Mouse (Mus musculus): ENCODE measurements around the gene Fbn1. TPM values are rescaled to one million over a fixed set of nuclear protein-coding genes. Genes with fewer than 3 reads are reported as not detected.

The Fbn1 gene
- polyA plus RNA-seq, 1 experiment from 2014 or later: 18.6 TPM

GRCm38 (mm10) chr2:125319651-125320050 lies 188.1 kb downstream of the Fbn1 start:
- Histone ChIP-seq H3K27me3 (no peaks in the 10 kb centered on the region), H3K9ac (no peak overlapping the region), H3K4me3 (no peak overlapping the region), H3K4me2 (replicated peaks) (no peak overlapping the region), H3K36me3 (peaks cover 78% of the 10 kb centered on the region), H3K9me3 (no peaks in the 10 kb centered on the region), H3K27ac (no peak overlapping the region), H3K4me1 (no peaks in the 10 kb centered on the region)
- ATAC-seq (ENCODE audit: low FRiP score, low read depth): no peak
- WGBS: 88% methylated on average over 8 of the region's 8 CpGs

- ATAC-seq (ENCODE audit: low FRiP score, low read depth): no peak
- 82% methylated on average over 5 of the region's 5 CpGs for WGBS
- Histone ChIP-seq H3K9ac (no peak overlapping the region), H3K27ac (no peak overlapping the region), H3K27me3 (no peaks in the 10 kb centered on the region), H3K4me1 (no peaks in the 10 kb centered on the region), H3K9me3 (no peaks in the 10 kb centered on the region), H3K4me3 (no peak overlapping the region), H3K36me3 (peaks cover 86% of the 10 kb centered on the region), H3K4me2 (replicated peaks) (no peak overlapping the region)
Observed at GRCm38 (mm10) chr2:125318371-125319061, 189.3 kb downstream of the Fbn1 start.

- no peak overlapping the region for H3K9ac ChIP-seq
- H3K9me3 ChIP-seq: no peaks in the 10 kb centered on the region
- ATAC-seq (ENCODE audit: low FRiP score, low read depth): no peak
- no peaks in the 10 kb centered on the region for H3K27me3 ChIP-seq
- no peak overlapping the region for H3K4me3 ChIP-seq
- H3K4me1 ChIP-seq: no peaks in the 10 kb centered on the region
- peaks cover 82% of the 10 kb centered on the region for H3K36me3 ChIP-seq
- H3K27ac ChIP-seq: no peak overlapping the region
- 80% methylated on average over 3 of the region's 3 CpGs for WGBS
- no peak overlapping the region for H3K4me2 ChIP-seq (replicated peaks)
Observed at GRCm38 (mm10) chr2:125315203-125315602, 192.6 kb downstream of the Fbn1 start.

GRCm38 (mm10) chr2:125314169-125314925 lies 193.4 kb downstream of the Fbn1 start:
- 86% methylated on average over 16 of the region's 16 CpGs for WGBS
- Histone ChIP-seq H3K4me2 (replicated peaks) (no peak overlapping the region), H3K27me3 (no peaks in the 10 kb centered on the region), H3K4me3 (no peak overlapping the region), H3K36me3 (peaks cover 86% of the 10 kb centered on the region), H3K9me3 (no peaks in the 10 kb centered on the region), H3K9ac (no peak overlapping the region), H3K4me1 (no peaks in the 10 kb centered on the region), H3K27ac (no peak overlapping the region)
- ATAC-seq (ENCODE audit: low FRiP score, low read depth): no peak

- no peaks in the 10 kb centered on the region for H3K4me1 ChIP-seq
- ATAC-seq (ENCODE audit: low FRiP score, low read depth): no peak
- WGBS: 87% methylated on average over 10 of the region's 10 CpGs
- no peak overlapping the region for H3K4me2 ChIP-seq (replicated peaks)
- no peaks in the 10 kb centered on the region for H3K27me3 ChIP-seq
- H3K27ac ChIP-seq: no peak overlapping the region
- no peaks in the 10 kb centered on the region for H3K9me3 ChIP-seq
- no peak overlapping the region for H3K9ac ChIP-seq
- H3K36me3 ChIP-seq: peaks cover 90% of the 10 kb centered on the region
- H3K4me3 ChIP-seq: no peak overlapping the region
Observed at GRCm38 (mm10) chr2:125309710-125310109, 198.1 kb downstream of the Fbn1 start.

GRCm38 (mm10) chr2:125305671-125306070 lies 202.1 kb downstream of the Fbn1 start:
- Histone ChIP-seq H3K4me3 (no peak overlapping the region), H3K9me3 (no peaks in the 10 kb centered on the region), H3K27ac (no peak overlapping the region), H3K27me3 (no peaks in the 10 kb centered on the region), H3K4me2 (replicated peaks) (no peak overlapping the region), H3K4me1 (peaks cover 13% of the 10 kb centered on the region), H3K9ac (no peak overlapping the region), H3K36me3 (peaks cover 93% of the 10 kb centered on the region)
- ATAC-seq (ENCODE audit: low FRiP score, low read depth): no peak
- 88% methylated on average over 3 of the region's 3 CpGs for WGBS

- H3K9ac ChIP-seq: no peak overlapping the region
- no peaks in the 10 kb centered on the region for H3K27me3 ChIP-seq
- H3K27ac ChIP-seq: no peak overlapping the region
- 85% methylated on average over 3 of the region's 3 CpGs for WGBS
- H3K4me2 ChIP-seq (replicated peaks): no peak overlapping the region
- no peak overlapping the region for H3K4me3 ChIP-seq
- no peak for ATAC-seq (ENCODE audit: low FRiP score, low read depth)
- no peaks in the 10 kb centered on the region for H3K9me3 ChIP-seq
- H3K4me1 ChIP-seq: peaks cover 13% of the 10 kb centered on the region
- peaks cover 88% of the 10 kb centered on the region for H3K36me3 ChIP-seq
Observed at GRCm38 (mm10) chr2:125304746-125305145, 203.0 kb downstream of the Fbn1 start.

- no peak for ATAC-seq (ENCODE audit: low FRiP score, low read depth)
- Histone ChIP-seq H3K27me3 (no peaks in the 10 kb centered on the region), H3K4me1 (peaks cover 13% of the 10 kb centered on the region), H3K9ac (no peak overlapping the region), H3K4me2 (replicated peaks) (no peak overlapping the region), H3K9me3 (no peaks in the 10 kb centered on the region), H3K27ac (no peak overlapping the region), H3K36me3 (peaks cover 79% of the 10 kb centered on the region), H3K4me3 (no peak overlapping the region)
- 84% methylated on average over 5 of the region's 5 CpGs for WGBS
Observed at GRCm38 (mm10) chr2:125303764-125304384, 203.9 kb downstream of the Fbn1 start.

GRCm38 (mm10) chr2:125302625-125302924 lies 205.2 kb downstream of the Fbn1 start:
- no peaks in the 10 kb centered on the region for H3K27me3 ChIP-seq
- H3K9ac ChIP-seq: no peak overlapping the region
- 66% methylated on average over 8 of the region's 8 CpGs for WGBS
- no peaks in the 10 kb centered on the region for H3K9me3 ChIP-seq
- H3K36me3 ChIP-seq: peaks cover 67% of the 10 kb centered on the region
- no peak overlapping the region for H3K4me3 ChIP-seq
- no peak overlapping the region for H3K4me2 ChIP-seq (replicated peaks)
- no peak for ATAC-seq (ENCODE audit: low FRiP score, low read depth)
- H3K27ac ChIP-seq: no peak overlapping the region
- peaks cover 13% of the 10 kb centered on the region for H3K4me1 ChIP-seq

- H3K9ac ChIP-seq: no peak overlapping the region
- no peak overlapping the region for H3K27ac ChIP-seq
- H3K4me3 ChIP-seq: no peak overlapping the region
- H3K9me3 ChIP-seq: no peaks in the 10 kb centered on the region
- peaks cover 13% of the 10 kb centered on the region for H3K4me1 ChIP-seq
- H3K27me3 ChIP-seq: no peaks in the 10 kb centered on the region
- no peak for ATAC-seq (ENCODE audit: low FRiP score, low read depth)
- 55% methylated on average over 9 of the region's 9 CpGs for WGBS
- no peak overlapping the region for H3K4me2 ChIP-seq (replicated peaks)
- peaks cover 62% of the 10 kb centered on the region for H3K36me3 ChIP-seq
Observed at GRCm38 (mm10) chr2:125301877-125302624, 205.7 kb downstream of the Fbn1 start.

- no peak overlapping the region for H3K4me2 ChIP-seq (replicated peaks)
- no peak overlapping the region for H3K4me3 ChIP-seq
- peaks cover 35% of the 10 kb centered on the region for H3K36me3 ChIP-seq
- no peak overlapping the region for H3K27ac ChIP-seq
- H3K27me3 ChIP-seq: no peaks in the 10 kb centered on the region
- H3K9ac ChIP-seq: no peak overlapping the region
- WGBS: 93% methylated on average over 1 of the region's 1 CpGs
- no peaks in the 10 kb centered on the region for H3K9me3 ChIP-seq
- H3K4me1 ChIP-seq: peaks cover 13% of the 10 kb centered on the region
- no peak for ATAC-seq (ENCODE audit: low FRiP score, low read depth)
Observed at GRCm38 (mm10) chr2:125298841-125299240, 209.0 kb downstream of the Fbn1 start.

GRCm38 (mm10) chr2:125295526-125295925 lies 212.3 kb downstream of the Fbn1 start:
- Histone ChIP-seq H3K36me3 (peaks cover 3% of the 10 kb centered on the region; the same call in 1 of the 2 replicates), H3K4me2 (replicated peaks) (no peak overlapping the region), H3K4me1 (peaks cover 7% of the 10 kb centered on the region), H3K9ac (no peak overlapping the region), H3K4me3 (no peak overlapping the region), H3K9me3 (no peaks in the 10 kb centered on the region), H3K27me3 (no peaks in the 10 kb centered on the region), H3K27ac (no peak overlapping the region)
- WGBS: 76% methylated on average over 3 of the region's 3 CpGs
- no peak for ATAC-seq (ENCODE audit: low FRiP score, low read depth)

All from limb, embryonic 13.5 days (tissue).